Mouse (Mus musculus) embryo, embryonic 9.5 days (tissue): ENCODE results near the gene Arid3a.
A peak's percentile ranks its signal among the peaks of the same experiment; 100 is the strongest.
"Not testable (repeated sequence)": the region's sequence is repeated elsewhere in the genome, so short reads cannot be mapped to it uniquely, and the experiment has no call there.

Source experiments
- DNase-seq: peaks from one replicate; pipeline ENCODE4 v3.0.0-alpha.2; 2017; ENCODE audit errors: extremely low spot score

The Arid3a gene

DNA sequence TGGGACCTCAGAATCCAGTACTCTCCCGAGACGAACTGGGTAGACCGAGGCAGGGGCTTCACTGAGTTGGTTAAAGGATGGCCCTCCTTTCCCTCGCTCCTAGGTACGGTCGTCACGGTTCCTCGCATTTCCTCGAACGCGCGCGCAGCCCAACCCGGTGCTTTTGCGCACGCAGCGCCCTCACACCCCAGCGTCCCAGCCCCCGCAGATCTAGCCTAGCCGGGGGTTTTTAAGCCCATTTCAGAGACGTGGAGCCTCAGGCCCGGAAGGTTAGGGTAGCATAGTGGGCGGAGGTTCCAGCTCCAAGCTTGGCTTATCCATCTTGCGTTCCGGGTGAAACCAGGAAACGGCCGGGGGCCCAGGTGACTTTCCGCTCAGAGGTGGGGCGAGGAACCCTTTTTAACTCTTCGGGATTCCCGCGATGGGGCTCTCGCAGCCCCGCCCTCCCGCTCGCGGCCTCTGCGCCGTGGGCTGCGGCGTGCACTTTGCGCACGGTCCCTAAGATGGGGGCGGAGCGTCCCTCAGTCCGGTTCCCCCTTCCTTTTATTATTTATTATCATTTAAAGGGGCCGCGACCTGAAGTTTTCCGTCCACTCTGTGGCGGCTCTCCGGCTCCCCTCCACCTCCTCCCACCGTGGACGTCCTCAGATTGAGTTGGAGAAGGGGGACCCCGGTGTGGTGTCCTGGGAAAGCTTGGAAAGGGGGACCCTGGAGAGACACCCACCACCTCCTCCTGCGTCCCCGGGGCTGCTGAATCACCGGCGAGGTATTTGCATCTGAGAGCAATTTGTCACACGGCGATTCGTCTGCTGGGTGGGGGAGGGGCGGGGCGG is at the start of gene Arid3a:
Gene Arid3a (plus strand): TSS at position 553 of the 833 bp plus-strand sequence.
- peak; percentile 94 for DNase-seq

DNA sequence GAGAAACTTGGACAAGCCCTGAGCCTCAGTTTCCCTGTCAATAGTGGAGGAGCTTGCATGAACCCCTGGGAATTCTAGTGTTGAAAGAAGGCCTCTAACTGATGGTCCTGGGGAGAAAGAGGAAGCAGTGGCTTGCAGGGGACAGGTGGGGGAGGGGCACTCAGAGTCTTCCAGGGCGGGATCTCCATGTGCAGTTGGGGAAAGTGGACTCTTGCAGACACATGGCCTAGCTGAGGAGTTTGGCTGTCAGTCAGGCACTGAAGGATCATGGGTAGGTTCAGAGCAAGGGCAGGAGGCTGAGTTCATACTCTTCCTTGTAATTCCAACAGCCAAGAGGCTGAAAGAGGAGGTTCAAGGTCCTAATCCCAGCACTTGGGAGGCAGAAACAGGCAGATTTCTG is 49.7 kb upstream of the Arid3a start:
- DNase-seq = no peak

DNA sequence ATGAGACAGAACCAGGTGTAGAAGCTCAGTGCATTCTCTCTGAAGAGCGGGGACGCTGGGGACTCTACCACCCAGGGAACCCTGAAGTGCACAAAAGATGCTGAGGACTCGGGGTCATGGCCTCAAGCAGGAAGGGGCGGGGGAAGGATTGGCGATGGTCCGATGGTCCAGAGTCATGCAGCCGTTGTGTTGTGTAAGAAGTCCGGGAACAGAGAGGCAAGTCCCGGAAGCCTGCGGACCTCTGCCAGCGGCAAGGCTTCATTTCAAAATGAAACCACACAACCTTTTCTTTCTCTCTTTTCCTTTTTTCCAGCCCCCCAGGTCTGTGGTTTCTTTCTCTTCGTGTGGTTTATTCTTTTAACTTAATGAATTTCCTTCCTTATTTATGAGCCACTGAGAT is 49.1 kb upstream of the Arid3a start:
- no peak for DNase-seq

DNA sequence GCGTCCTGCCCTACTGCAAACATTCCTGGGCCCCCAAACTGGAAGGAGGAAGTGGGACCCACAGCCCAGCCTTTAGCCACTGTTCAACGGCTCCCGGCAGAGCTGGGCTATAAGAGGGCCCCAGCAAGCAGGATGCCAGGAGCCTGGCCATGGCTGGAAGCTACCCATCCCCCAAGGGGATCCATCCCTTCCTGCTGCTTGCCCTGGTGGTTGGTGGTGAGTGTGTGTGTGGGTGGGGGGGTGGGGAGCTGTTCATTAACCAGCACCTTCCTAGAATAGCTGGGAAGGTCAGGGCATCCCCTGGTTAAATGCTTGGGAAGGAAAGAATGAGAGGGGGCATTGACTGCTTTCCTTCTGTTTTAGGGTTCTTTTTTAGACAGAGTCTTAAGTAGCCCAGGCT is 47.3 kb upstream of the Arid3a start:
- no peak for DNase-seq

DNA sequence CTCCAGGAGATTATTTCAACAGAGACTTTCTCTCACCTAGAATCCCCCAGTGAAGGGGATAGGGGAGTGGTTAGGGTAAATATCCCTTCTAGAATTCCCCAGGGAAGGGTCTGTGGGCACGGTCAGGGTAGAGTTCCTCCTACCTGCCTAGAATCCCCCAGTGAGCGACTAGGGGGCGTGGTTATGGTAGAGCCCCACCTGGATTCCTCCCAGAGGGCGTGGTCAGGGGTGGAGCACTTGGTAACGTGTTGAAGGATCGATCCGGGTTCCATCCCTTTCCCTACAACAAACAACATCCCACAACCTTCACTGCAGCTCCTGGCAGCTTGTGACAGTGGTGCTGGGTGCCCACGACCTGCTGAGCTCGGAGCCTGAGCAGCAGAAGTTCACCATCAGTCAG is 46.1 kb upstream of the Arid3a start:
- no peak for DNase-seq

DNA sequence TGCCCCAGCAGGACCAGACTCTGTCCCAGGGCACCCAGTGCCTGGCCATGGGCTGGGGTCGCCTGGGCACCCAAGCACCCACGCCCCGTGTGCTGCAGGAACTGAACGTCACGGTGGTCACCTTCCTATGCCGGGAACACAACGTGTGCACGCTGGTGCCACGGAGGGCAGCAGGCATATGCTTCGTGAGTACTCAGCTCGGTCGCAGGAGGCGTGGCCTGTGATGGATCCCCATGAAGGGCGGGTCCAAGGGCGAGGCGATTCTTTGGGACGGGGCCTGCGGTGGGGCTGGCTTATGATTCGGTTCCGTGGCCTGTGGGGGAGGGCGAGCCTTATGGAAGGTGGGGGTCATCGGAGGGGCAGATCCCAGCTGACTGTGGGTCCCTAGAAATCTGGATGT is 44.9 kb upstream of the Arid3a start:
- DNase-seq = no peak

DNA sequence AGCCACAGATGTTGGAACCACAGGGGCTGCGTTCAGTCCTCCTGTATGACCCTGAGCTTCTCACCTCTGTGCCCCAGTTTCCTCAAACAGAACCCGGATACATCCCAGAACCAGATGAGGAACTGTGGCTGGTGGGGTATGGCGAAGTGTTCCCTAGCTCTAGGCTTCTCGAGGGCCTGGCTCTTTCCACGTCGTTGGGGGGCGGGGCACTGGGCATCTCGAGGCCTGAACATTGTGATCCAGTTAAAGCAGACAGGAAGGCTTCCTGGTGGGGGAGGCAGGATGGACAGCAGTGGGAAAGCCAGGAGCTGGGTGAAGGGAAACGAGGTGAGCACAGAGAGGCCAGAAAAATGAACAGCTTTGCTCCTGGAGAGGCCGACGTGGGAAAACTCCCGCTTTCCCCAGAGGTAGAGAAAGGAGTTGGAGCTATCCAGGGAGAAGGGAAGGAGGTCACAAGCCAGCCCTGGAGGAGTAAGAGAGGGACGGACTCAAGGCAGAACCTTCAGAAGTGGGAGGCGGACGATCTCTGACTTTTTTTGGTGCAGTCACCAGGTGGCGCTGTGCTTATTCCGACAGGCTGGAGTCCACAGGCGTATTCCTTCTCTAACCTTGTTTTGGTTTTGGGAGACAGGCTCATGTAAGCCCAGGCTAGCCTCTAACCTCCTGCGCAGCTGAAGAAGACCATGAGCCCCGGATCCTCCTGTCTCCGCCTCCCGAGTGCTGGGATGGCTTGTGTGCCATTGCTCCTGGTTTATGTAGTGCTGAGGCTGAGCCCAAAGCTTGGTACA is 43.4 kb upstream of the Arid3a start:
- peak; percentile 80 for DNase-seq

DNA sequence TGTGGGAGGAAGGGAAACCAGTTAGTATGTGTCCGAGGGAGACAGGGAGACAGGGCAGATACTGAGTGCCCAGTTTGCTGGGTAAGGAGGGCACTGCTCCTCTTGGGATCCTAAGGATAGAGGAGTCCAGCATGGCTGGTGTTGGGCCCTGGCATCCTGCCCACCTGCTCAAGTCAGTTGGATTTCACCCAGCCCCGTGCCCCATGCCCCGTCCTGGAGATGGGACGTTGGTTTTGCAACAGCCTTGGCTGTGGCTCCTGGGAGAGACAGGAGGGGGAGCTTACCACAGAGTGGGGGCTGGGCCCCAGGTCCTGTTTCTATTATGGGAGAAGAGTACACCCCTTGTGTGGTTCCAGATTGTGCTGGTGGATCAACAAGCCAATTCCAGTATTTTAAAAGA is 42.4 kb upstream of the Arid3a start:
- no peak for DNase-seq

DNA sequence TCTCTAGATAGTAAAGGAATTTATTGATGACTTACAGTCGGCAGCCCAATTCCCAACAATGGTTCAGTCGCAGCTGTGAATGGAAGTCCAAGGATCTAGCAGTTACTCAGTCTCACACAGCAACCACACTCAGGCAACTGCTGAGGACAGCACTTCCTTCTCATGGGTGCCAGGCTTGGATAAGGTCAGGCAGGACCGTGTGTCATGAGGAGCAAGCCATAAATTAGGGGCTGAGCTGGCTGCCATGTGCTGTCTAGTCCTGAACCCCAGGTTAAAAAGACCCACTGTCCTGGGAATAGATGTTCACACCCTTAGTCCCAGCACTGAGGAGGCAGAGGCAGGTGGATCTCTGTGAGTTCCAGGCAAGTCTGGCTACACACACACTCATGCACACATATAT is 41.9 kb upstream of the Arid3a start:
- not testable (repeated sequence) for DNase-seq

DNA sequence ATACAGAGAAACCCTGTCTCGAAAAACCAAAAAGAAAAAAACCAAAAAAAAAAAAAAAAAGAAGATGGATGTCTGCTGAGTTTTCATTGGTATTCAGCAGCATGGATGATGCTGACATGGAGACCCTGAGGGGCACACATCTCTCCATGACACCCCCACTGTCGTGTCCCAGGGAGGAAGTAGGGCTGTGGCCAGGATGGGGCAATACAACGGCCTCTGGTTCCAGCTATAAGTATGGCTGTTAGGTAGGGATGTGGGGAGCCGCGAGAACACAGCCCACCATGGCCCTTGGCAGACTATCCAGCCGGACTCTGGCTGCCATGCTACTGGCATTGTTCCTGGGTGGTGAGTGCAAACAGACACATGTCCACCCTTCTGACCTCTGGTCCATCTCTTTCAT is 40.8 kb upstream of the Arid3a start, which contains the start of gene Elane:
Gene Elane (plus strand): TSS at position 194 of the 400 bp plus-strand sequence.
- no peak for DNase-seq

DNA sequence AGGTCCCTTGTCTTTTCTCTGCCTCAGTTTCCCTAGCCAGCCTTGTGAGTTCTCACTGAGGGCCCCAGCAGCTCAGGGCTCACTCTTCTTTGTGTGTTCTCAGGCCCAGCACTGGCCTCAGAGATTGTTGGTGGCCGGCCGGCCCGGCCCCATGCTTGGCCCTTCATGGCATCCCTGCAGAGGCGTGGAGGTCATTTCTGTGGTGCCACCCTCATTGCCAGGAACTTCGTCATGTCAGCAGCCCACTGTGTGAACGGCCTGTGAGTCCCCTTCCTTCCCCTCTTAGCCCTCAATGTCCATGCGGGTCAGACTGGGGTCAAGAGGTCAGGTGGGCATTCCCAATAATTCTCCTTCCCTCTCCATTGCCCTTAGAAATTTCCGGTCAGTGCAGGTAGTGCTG is 40.2 kb upstream of the Arid3a start:
- no peak for DNase-seq

DNA sequence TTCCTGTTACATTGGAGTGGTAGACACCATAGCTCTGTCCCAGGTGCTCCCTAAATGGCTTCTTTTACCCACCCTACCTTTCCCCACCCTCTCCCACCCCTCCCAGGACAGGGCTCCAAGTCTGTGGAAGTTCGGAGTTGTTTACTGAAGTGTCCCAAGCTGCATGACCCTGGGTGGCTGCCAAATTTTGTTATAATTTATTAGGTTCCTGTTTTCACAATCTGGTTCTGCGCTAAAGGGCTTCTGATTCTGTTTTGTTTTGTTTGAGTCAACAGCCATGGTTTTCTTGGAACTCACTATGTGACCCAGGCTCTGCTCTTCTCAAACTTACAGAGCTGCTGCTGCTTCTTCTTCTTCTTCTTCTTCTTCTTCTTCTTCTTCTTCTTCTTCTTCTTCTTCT is 37.5 kb upstream of the Arid3a start:
- no peak for DNase-seq

DNA sequence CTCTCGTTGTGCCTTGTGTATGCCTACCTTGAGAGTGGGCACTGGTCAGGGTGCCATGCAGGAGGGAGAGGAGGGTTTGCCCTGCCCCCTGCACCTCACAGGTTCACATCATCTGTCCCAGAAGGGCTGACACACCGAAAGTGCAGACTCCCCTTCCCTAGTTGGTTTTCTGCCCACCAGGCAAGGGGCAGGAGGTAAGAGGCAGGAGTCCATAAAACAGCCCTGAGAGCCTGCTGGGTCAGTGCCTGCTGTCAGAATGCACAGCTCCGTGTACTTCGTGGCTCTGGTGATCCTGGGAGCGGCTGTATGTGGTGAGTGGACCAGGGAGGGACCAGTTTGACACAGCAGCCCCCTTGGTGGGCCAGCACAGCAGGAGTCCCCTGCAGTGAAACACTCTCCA is 36.2 kb upstream of the Arid3a start, which contains the start of gene Cfd:
Gene Cfd (plus strand): TSS at position 184 of the 400 bp plus-strand sequence.
- DNase-seq = no peak

DNA sequence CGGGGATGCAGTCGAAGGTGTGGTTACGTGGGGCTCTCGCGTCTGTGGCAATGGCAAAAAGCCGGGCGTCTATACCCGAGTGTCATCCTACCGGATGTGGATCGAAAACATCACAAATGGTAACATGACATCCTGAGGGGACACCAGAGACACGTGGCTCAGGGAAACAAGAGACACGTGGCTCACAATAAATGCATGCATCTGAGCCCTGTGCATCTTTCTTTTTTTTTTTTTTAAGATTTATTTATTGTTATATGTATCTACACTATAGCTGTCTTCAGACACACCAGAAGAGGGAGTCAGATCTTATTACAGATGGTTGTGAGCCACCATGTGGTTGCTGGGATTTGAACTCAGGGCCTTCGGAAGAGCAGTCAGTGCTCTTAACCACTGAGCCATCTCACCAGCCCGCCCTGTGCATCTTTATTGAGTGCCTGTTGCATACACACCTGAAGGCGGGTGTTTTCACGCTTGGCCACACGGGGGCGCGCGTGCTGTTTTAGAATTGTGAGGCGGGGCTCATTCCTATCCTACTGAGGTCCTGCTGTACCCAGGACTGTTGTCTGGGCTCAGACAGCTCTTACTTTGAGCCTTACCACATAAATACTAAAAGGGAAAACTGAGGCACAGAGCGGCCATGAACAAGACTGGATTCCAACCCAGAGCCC is 34.3 kb upstream of the Arid3a start:
- DNase-seq = peak; percentile 85

DNA sequence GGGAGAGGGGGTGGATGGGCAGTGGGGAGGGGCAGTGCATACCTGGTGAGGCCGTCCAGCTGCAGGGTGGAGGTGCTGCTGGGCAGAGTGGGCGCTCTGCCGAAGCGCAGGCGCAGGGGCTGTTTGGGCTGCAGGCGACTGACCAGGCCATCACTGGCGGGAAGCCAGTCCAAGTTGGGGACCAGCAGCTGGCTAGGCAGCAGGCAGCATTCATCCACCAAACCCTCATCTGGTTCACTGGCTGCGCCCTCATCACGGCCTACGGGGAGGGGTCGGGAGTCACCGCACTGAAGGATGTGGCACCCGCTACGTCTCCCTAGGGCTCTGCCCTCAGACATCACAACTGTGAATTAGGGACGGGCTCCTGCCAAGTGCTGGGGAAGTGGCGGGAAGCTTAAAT is 30.5 kb upstream of the Arid3a start:
- DNase-seq = no peak

DNA sequence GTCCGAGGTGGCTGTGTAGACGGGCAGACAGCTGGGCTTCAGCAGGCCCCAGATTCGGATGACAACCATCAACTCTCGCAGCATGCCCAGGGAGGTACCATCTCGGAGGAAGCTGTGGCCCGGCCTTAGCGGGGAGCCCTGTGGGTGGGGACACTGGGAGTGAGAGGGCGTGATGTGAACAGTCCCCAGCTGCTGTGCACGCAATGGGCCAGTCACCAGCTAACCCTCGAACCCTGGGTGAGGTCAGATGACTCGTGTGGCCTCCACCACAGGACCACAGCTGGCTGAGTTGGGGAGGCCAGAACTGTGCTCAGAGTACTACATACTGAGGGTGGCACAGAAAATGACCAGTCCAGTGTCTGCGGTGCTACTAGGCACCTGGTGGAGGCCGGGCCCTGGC is 30.0 kb upstream of the Arid3a start:
- no peak for DNase-seq

DNA sequence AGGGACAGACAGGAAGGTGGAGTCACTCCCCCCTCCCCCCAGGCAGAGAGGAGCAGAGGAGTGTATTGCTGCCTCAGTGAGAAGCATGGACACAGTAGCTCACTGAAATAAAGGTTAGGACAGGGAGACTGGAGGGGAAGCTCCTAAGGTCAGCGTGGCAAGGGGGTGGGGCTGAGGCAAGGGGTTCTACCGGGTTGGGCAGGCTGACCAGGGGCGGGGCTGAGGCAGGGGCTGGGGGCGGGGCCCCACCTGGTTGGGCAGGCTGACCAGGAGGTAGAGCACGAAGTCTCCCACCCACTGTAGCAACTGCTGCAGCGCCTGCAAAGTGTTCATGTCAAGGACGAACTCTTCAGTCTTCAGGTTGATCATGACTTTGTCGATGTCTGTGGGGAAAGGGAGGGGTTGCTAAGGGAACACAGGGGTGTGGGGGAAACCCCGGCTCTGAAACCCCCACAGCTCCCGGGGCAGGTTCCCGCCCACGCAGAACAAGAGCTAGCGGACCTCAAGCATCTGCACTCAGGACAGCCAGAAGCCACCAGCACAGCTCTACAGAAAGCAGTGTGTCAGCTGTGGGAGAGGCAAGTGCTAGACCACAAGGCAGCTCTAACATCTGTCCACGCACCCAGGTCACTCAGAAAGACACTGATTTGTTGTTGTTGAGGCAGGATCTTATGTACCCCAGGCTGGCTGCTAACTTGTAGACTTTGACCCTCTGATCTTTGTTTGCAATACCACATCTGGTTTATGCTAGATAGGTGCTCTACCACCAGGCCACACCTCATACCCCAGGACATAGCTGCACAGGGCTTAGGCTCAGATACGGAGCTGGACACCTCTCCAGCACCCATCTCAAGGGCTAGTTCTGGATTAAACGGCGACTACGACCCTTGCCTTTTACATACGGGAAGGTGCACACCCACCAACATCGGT is 29.3 kb upstream of the Arid3a start:
- no peak for DNase-seq

DNA sequence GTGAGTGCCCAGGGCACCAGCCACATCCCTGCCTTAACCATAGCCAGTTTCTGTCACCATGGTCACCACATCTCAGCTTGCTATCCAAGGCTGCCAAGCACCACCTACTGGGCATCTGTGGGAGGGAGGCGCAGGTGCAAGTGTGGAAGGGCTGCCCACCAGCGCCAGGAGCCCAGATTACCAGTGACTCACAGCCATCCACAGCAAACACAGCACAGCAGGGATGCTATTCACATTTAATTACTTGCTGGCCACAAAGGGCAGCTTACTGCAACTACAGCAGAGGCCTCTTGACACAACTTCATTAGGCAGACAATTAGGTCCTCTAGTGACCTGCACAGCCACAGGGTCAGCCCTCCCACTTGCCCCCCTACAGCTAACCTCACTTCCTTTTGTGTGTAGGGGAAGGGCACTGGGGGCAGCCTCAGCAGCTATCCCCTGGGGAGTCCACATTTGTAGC is 25.9 kb upstream of the Arid3a start:
- no peak for DNase-seq

DNA sequence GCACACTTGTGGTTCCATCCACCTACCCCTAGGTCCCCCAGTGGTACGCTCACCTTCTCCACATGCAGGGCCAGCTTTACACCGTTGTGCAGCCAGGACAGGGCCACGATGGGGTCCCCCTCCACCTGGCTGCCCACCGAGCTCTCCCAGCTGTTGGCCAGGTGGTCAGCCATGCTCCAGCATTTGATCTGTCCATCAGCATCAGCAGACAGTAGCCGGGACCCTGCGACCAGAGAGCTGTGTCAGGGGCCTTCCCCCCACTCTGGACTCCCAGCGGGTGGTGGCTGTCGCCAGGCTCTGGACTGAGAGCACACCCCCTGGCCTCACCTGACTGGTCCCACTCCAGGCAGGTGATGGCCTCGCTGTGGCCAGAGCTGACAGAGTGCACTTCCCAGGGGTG is 20.1 kb upstream of the Arid3a start:
- no peak for DNase-seq

DNA sequence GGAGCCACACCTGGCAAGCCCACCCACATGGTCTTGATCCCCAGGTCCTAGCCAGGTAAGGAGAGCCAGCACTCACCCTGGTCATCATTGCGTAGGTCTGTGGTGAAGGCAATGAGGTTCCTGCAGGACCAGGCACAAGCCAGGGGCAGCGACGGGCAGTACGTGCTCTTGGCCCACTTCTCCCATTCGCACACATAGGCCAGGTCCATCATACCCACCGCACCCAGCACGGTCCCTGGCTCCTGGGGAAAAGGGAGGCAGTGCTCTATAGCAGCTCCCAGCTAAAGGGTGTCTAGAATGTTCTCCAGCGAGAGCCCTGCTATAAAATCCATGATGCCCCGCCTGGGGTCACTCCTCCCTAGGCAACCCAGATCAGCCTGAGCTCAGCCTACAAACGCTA is 19.4 kb upstream of the Arid3a start:
- no peak for DNase-seq
